Mouse (Mus musculus) 3134 (cell line): ENCODE results near the gene Ptges3l.
"Not testable (repeated sequence)": the region's sequence is repeated elsewhere in the genome, so short reads cannot be mapped to it uniquely, and the experiment has no call there.

Experiments used
- DNase-seq: peaks from one replicate; pipeline ENCODE4 v3.0.0-alpha.2; 2011; ENCODE audit warnings: low spot score; ENCODE audit not compliant: insufficient read length; ENCODE audit errors: extremely low read depth

Ptges3l gene

GRCm38 (mm10) chr11:101458217-101458616, 33.1 kb upstream of the Ptges3l start:
- no peak for DNase-seq

- no peak for DNase-seq
Observed at GRCm38 (mm10) chr11:101457631-101458030, 32.5 kb upstream of the Ptges3l start.

GRCm38 (mm10) chr11:101455627-101456026, 30.5 kb upstream of the Ptges3l start:
- DNase-seq: no peak

GRCm38 (mm10) chr11:101454702-101455101, 29.6 kb upstream of the Ptges3l start:
- no peak for DNase-seq

GRCm38 (mm10) chr11:101452093-101452774, 27.1 kb upstream of the Ptges3l start:
- DNase-seq: no peak

- no peak for DNase-seq
Observed at GRCm38 (mm10) chr11:101451536-101451935, 26.4 kb upstream of the Ptges3l start.

GRCm38 (mm10) chr11:101450394-101450793, 25.3 kb upstream of the Ptges3l start:
- DNase-seq: no peak

GRCm38 (mm10) chr11:101449596-101449995, 24.5 kb upstream of the Ptges3l start:
- not testable (repeated sequence) for DNase-seq

GRCm38 (mm10) chr11:101448899-101449298, 23.8 kb upstream of the Ptges3l start:
- peak; percentile 47 for DNase-seq

GRCm38 (mm10) chr11:101448274-101448746, 23.2 kb upstream of the Ptges3l start, which contains the start of gene Ifi35:
Gene Ifi35, plus strand, starts transcription at chr11:101448407.
- DNase-seq: peak; percentile 77

GRCm38 (mm10) chr11:101447786-101448185, 22.7 kb upstream of the Ptges3l start:
- DNase-seq: no peak

- not testable (repeated sequence) for DNase-seq
Observed at GRCm38 (mm10) chr11:101446860-101447259, 21.7 kb upstream of the Ptges3l start.

GRCm38 (mm10) chr11:101446319-101446718, 21.2 kb upstream of the Ptges3l start:
- no peak for DNase-seq

GRCm38 (mm10) chr11:101442760-101443159, 17.6 kb upstream of the Ptges3l start:
- no peak for DNase-seq

- DNase-seq: peak; percentile 97
Observed at GRCm38 (mm10) chr11:101442127-101442693, 17.1 kb upstream of the Ptges3l start, which contains the start of gene Rpl27. Gene Rpl27, plus strand, starts transcription at chr11:101442298.

- not testable (repeated sequence) for DNase-seq
Observed at GRCm38 (mm10) chr11:101441450-101442126, 16.5 kb upstream of the Ptges3l start.

GRCm38 (mm10) chr11:101438006-101438405, 12.9 kb upstream of the Ptges3l start:
- not testable (repeated sequence) for DNase-seq

GRCm38 (mm10) chr11:101436916-101437315, 11.8 kb upstream of the Ptges3l start:
- DNase-seq: no peak

- no peak for DNase-seq
Observed at GRCm38 (mm10) chr11:101435831-101436230, 10.7 kb upstream of the Ptges3l start.

GRCm38 (mm10) chr11:101433396-101433795, 8.3 kb upstream of the Ptges3l start:
- no peak for DNase-seq

GRCm38 (mm10) chr11:101431327-101431726, 6.2 kb upstream of the Ptges3l start:
- DNase-seq: no peak
